Mouse (Mus musculus): ENCODE results near the gene Arhgef3. TPM values are rescaled to one million over a fixed set of nuclear protein-coding genes. Genes with fewer than 3 reads are reported as not detected.

Gene Arhgef3
- polyA plus RNA-seq, 1 experiment = 17.0 TPM

- Histone ChIP-seq H3K27ac (ENCODE audit: control insufficient read depth, insufficient read depth, low read length) (no peak overlapping the region), H3K36me3 (ENCODE audit: control insufficient read depth, insufficient read depth, low read length) (no peaks in the 10 kb centered on the region), H3K27me3 (ENCODE audit: control insufficient read depth, insufficient read depth, low read length) (no peaks in the 10 kb centered on the region), H3K4me1 (replicated peaks; ENCODE audit: control insufficient read depth, insufficient read depth, low read length) (no peaks in the 10 kb centered on the region), H3K4me3 (ENCODE audit: control insufficient read depth, insufficient read depth, low read length) (no peak overlapping the region)
- TF ChIP-seq CTCF (IDR thresholded peaks at IDR 0.05; ENCODE audit: borderline replicate concordance, control insufficient read depth, extremely low read depth, insufficient read depth, low read length, poor library complexity) = no peak
- WGBS = 88% methylated on average over 3 of the region's 3 CpGs
- DNase-seq = no peak
Measured at GRCm38 (mm10) chr14:27277259-27277658, 162.6 kb downstream of the Arhgef3 start.

- Histone ChIP-seq H3K27me3 (ENCODE audit: control insufficient read depth, insufficient read depth, low read length) (no peaks in the 10 kb centered on the region), H3K36me3 (ENCODE audit: control insufficient read depth, insufficient read depth, low read length) (no peaks in the 10 kb centered on the region), H3K27ac (ENCODE audit: control insufficient read depth, insufficient read depth, low read length) (no peak overlapping the region), H3K4me1 (replicated peaks; ENCODE audit: control insufficient read depth, insufficient read depth, low read length) (no peaks in the 10 kb centered on the region), H3K4me3 (ENCODE audit: control insufficient read depth, insufficient read depth, low read length) (no peak overlapping the region)
- TF ChIP-seq POLR2A (IDR thresholded peaks at IDR 0.05; ENCODE audit: control insufficient read depth, extremely low read depth, insufficient read depth, low read length, poor library complexity) (no peak), CTCF (IDR thresholded peaks at IDR 0.05; ENCODE audit: borderline replicate concordance, control insufficient read depth, extremely low read depth, insufficient read depth, low read length, poor library complexity) (no peak)
- WGBS = 57% methylated on average over 8 of the region's 8 CpGs
- DNase-seq = no peak
Measured at GRCm38 (mm10) chr14:27280201-27280890, 165.6 kb downstream of the Arhgef3 start.

GRCm38 (mm10) chr14:27283956-27284355 lies 169.3 kb downstream of the Arhgef3 start:
- TF ChIP-seq CTCF (IDR thresholded peaks at IDR 0.05; ENCODE audit: borderline replicate concordance, control insufficient read depth, extremely low read depth, insufficient read depth, low read length, poor library complexity) = no peak
- no peak for TF ChIP-seq POLR2A (IDR thresholded peaks at IDR 0.05; ENCODE audit: control insufficient read depth, extremely low read depth, insufficient read depth, low read length, poor library complexity)
- Histone ChIP-seq H3K27ac (ENCODE audit: control insufficient read depth, insufficient read depth, low read length) (no peak overlapping the region), H3K36me3 (ENCODE audit: control insufficient read depth, insufficient read depth, low read length) (no peaks in the 10 kb centered on the region), H3K4me1 (replicated peaks; ENCODE audit: control insufficient read depth, insufficient read depth, low read length) (no peaks in the 10 kb centered on the region), H3K27me3 (ENCODE audit: control insufficient read depth, insufficient read depth, low read length) (no peaks in the 10 kb centered on the region), H3K4me3 (ENCODE audit: control insufficient read depth, insufficient read depth, low read length) (no peak overlapping the region)
- no peak for DNase-seq

- H3K27ac ChIP-seq (ENCODE audit: control insufficient read depth, insufficient read depth, low read length) = no peak overlapping the region
- no peaks in the 10 kb centered on the region for H3K4me1 ChIP-seq (replicated peaks; ENCODE audit: control insufficient read depth, insufficient read depth, low read length)
- H3K36me3 ChIP-seq (ENCODE audit: control insufficient read depth, insufficient read depth, low read length) = no peaks in the 10 kb centered on the region
- no peak for DNase-seq
- H3K27me3 ChIP-seq (ENCODE audit: control insufficient read depth, insufficient read depth, low read length) = no peaks in the 10 kb centered on the region
- WGBS = 54% methylated on average over 4 of the region's 4 CpGs
- H3K4me3 ChIP-seq (ENCODE audit: control insufficient read depth, insufficient read depth, low read length) = no peak overlapping the region
- TF ChIP-seq CTCF (IDR thresholded peaks at IDR 0.05; ENCODE audit: borderline replicate concordance, control insufficient read depth, extremely low read depth, insufficient read depth, low read length, poor library complexity) = no peak
- no peak for TF ChIP-seq POLR2A (IDR thresholded peaks at IDR 0.05; ENCODE audit: control insufficient read depth, extremely low read depth, insufficient read depth, low read length, poor library complexity)
Measured at GRCm38 (mm10) chr14:27286202-27286601, 171.5 kb downstream of the Arhgef3 start.

DNA sequence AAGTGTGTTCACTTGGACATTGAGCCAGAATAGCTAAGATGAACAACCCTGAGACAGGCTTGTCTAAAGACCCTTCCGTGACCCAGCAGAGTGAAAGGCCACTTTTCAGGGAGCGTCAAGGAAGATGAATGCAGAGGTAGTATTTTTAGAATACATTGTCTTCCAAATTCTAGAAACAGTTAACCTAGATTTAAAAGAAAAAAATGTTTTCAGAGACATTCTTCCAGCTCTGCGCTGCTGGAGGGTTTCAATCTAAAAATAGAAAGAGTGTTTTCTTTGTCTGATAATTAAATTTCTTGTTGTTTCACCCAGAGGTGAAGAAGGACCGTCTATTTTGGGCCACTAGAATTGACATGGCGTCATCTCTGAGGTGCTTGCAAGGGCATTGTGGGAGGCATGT lies 174.4 kb downstream of the Arhgef3 start:
- no peaks in the 10 kb centered on the region for H3K27me3 ChIP-seq (ENCODE audit: control insufficient read depth, insufficient read depth, low read length)
- no peak overlapping the region for H3K4me3 ChIP-seq (ENCODE audit: control insufficient read depth, insufficient read depth, low read length)
- TF ChIP-seq CTCF (IDR thresholded peaks at IDR 0.05; ENCODE audit: borderline replicate concordance, control insufficient read depth, extremely low read depth, insufficient read depth, low read length, poor library complexity) (no peak), POLR2A (IDR thresholded peaks at IDR 0.05; ENCODE audit: control insufficient read depth, extremely low read depth, insufficient read depth, low read length, poor library complexity) (no peak)
- H3K27ac ChIP-seq (ENCODE audit: control insufficient read depth, insufficient read depth, low read length) = no peak overlapping the region
- no peaks in the 10 kb centered on the region for H3K36me3 ChIP-seq (ENCODE audit: control insufficient read depth, insufficient read depth, low read length)
- WGBS = 91% methylated on average over 5 of the region's 5 CpGs
- no peaks in the 10 kb centered on the region for H3K4me1 ChIP-seq (replicated peaks; ENCODE audit: control insufficient read depth, insufficient read depth, low read length)
- no peak for DNase-seq

DNA sequence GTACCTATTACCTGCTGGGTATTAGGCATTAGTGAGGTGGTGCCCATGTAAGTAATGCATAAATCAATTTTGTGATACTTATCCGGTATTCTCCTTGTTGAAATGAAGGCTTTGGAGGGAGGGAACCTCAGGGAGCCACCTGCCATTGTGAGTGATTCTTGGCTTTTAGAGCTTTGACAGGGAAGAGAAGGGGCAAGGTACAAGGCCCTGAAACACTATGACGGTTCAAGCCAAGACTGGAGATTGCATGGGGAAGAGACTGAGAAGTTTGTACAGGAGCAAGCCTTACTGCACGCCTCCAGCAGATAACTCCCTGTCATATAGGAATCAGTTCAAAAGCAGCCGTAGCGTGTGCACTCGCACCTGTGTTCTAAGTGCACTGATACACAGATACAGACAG lies 177.4 kb downstream of the Arhgef3 start:
- 96% methylated on average over 6 of the region's 6 CpGs for WGBS

GRCm38 (mm10) chr14:27295821-27296220 lies 181.1 kb downstream of the Arhgef3 start:
- H3K27me3 ChIP-seq (ENCODE audit: control insufficient read depth, insufficient read depth, low read length) = no peaks in the 10 kb centered on the region
- DNase-seq = no peak
- H3K4me1 ChIP-seq (replicated peaks; ENCODE audit: control insufficient read depth, insufficient read depth, low read length) = no peaks in the 10 kb centered on the region
- no peaks in the 10 kb centered on the region for H3K36me3 ChIP-seq (ENCODE audit: control insufficient read depth, insufficient read depth, low read length)
- no peak for TF ChIP-seq POLR2A (IDR thresholded peaks at IDR 0.05; ENCODE audit: control insufficient read depth, extremely low read depth, insufficient read depth, low read length, poor library complexity)
- no peak for TF ChIP-seq CTCF (IDR thresholded peaks at IDR 0.05; ENCODE audit: borderline replicate concordance, control insufficient read depth, extremely low read depth, insufficient read depth, low read length, poor library complexity)
- H3K27ac ChIP-seq (ENCODE audit: control insufficient read depth, insufficient read depth, low read length) = no peak overlapping the region
- WGBS = 93% methylated on average over 7 of the region's 7 CpGs
- no peak overlapping the region for H3K4me3 ChIP-seq (ENCODE audit: control insufficient read depth, insufficient read depth, low read length)

More for the DNA sequence above, 177.4 kb downstream of the Arhgef3 start:
- Histone ChIP-seq H3K27ac (ENCODE audit: control insufficient read depth, insufficient read depth, low read length) (no peak overlapping the region), H3K36me3 (ENCODE audit: control insufficient read depth, insufficient read depth, low read length) (no peaks in the 10 kb centered on the region), H3K4me1 (replicated peaks; ENCODE audit: control insufficient read depth, insufficient read depth, low read length) (no peaks in the 10 kb centered on the region), H3K27me3 (ENCODE audit: control insufficient read depth, insufficient read depth, low read length) (no peaks in the 10 kb centered on the region), H3K4me3 (ENCODE audit: control insufficient read depth, insufficient read depth, low read length) (no peak overlapping the region)
- no peak for DNase-seq
- TF ChIP-seq CTCF (IDR thresholded peaks at IDR 0.05; ENCODE audit: borderline replicate concordance, control insufficient read depth, extremely low read depth, insufficient read depth, low read length, poor library complexity) (no peak), POLR2A (IDR thresholded peaks at IDR 0.05; ENCODE audit: control insufficient read depth, extremely low read depth, insufficient read depth, low read length, poor library complexity) (no peak)

Measured in thymus, adult 2 months (tissue).